Mouse (Mus musculus): ENCODE measurements around the gene Pgpep1l. TPM values are rescaled to one million over a fixed set of nuclear protein-coding genes. Genes with fewer than 3 reads are reported as not detected.
"Not testable (repeated sequence)": the region's sequence is repeated elsewhere in the genome, so short reads cannot be mapped to it uniquely, and the experiment has no call there.

The Pgpep1l gene
- polyA plus RNA-seq, 1 experiment from 2014 or later: not detected

DNA sequence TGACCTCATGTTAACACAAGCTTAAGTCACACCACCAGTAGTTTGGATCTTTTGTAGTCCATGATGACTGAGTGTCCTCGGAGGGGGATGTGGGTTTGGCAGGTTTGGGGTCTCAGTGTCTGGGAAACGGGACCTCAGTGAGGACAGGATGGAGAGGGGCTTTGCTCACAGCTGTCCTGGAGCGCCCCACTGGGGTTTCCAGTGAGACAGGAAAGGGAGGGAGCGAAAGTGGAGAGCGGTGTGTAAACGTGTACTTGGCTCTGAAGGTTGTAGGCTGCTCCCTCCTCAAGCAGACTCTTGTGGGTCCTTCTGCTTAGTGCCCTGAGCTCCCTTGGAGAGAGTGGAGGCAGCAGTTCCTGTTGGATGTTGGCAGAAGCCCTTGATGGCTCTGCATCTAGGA, 14.9 kb upstream of the Pgpep1l start:
- WGBS: 54% methylated on average over 6 of the region's 6 CpGs
- Histone ChIP-seq H3K4me2 (ENCODE audit: low read depth, low read length) (no peak overlapping the region), H3K9me3 (ENCODE audit: control insufficient read depth, low read length) (no peaks in the 10 kb centered on the region), H3K27me3 (ENCODE audit: control insufficient read depth, insufficient read depth, low read depth, low read length) (no peaks in the 10 kb centered on the region; the same call in 1 of the 2 replicates), H3K4me1 (replicated peaks; ENCODE audit: control insufficient read depth, insufficient read depth, low read length) (peaks cover 9% of the 10 kb centered on the region; the same call in 1 of the 2 replicates), H3K9ac (ENCODE audit: low read length) (no peak overlapping the region), H3K36me3 (ENCODE audit: control insufficient read depth, insufficient read depth, low read length) (no peaks in the 10 kb centered on the region), H3K27ac (ENCODE audit: low read length) (no peak overlapping the region), H3K4me3 (ENCODE audit: low read length) (no peak overlapping the region)
- ATAC-seq (ENCODE audit: low read depth): peak; percentile 45

DNA sequence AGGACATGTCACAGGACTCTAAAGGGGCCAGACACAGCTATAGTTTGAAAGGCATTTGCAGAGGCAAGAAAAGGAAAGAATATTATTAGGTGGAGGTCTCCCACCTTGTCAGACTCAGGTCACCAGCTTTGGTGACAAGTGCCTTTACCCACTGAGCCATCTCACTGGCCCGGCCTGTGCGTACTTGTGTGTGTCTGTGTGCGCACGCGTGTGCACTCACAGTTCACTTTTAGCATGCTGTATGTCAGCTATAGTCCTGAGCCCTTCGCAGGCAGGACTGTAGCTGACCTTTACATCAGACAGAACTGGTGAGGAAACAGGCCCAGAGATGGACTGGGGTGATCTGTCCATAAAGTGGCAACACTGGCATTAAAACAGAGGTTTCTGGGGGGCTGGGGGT, 14.4 kb upstream of the Pgpep1l start:
- H3K9ac ChIP-seq (ENCODE audit: low read length): no peak overlapping the region
- no peak overlapping the region for H3K4me2 ChIP-seq (ENCODE audit: low read depth, low read length)
- ATAC-seq (ENCODE audit: low read depth): no peak
- H3K9me3 ChIP-seq (ENCODE audit: control insufficient read depth, low read length): no peaks in the 10 kb centered on the region
- H3K4me3 ChIP-seq (ENCODE audit: low read length): no peak overlapping the region
- no peaks in the 10 kb centered on the region; the same call in 1 of the 2 replicates for H3K27me3 ChIP-seq (ENCODE audit: control insufficient read depth, insufficient read depth, low read depth, low read length)
- no peak overlapping the region for H3K27ac ChIP-seq (ENCODE audit: low read length)
- no peaks in the 10 kb centered on the region for H3K36me3 ChIP-seq (ENCODE audit: control insufficient read depth, insufficient read depth, low read length)
- WGBS: 87% methylated on average over 6 of the region's 6 CpGs
- peaks cover 9% of the 10 kb centered on the region; the same call in 1 of the 2 replicates for H3K4me1 ChIP-seq (replicated peaks; ENCODE audit: control insufficient read depth, insufficient read depth, low read length)

DNA sequence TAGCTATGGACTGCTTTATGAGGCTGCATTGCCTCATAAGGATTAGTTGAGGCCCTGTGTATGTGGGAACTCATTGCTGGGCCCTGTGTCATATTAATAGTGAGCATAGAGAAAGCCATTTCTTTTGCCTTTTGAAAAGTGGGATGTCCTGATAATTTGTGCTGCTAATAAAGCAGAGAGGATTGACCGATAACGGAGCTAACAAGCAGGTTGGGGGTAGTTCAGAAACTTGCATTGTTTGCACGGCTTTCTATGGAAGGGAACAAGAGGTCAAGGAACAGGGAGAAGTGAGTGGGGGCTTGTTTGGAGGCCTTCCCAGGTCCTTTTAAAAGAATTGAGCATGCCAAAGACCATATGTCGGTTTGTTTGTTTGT, 13.9 kb upstream of the Pgpep1l start:
- Histone ChIP-seq H3K9ac (ENCODE audit: low read length) (no peak overlapping the region), H3K4me3 (ENCODE audit: low read length) (no peak overlapping the region), H3K36me3 (ENCODE audit: control insufficient read depth, insufficient read depth, low read length) (no peaks in the 10 kb centered on the region), H3K4me2 (ENCODE audit: low read depth, low read length) (no peak overlapping the region), H3K27me3 (ENCODE audit: control insufficient read depth, insufficient read depth, low read depth, low read length) (no peaks in the 10 kb centered on the region; the same call in 1 of the 2 replicates), H3K27ac (ENCODE audit: low read length) (no peak overlapping the region), H3K4me1 (replicated peaks; ENCODE audit: control insufficient read depth, insufficient read depth, low read length) (peaks cover 9% of the 10 kb centered on the region; the same call in 1 of the 2 replicates), H3K9me3 (ENCODE audit: control insufficient read depth, low read length) (no peaks in the 10 kb centered on the region)
- no peak for ATAC-seq (ENCODE audit: low read depth)
- WGBS: 62% methylated on average over 4 of the region's 4 CpGs

DNA sequence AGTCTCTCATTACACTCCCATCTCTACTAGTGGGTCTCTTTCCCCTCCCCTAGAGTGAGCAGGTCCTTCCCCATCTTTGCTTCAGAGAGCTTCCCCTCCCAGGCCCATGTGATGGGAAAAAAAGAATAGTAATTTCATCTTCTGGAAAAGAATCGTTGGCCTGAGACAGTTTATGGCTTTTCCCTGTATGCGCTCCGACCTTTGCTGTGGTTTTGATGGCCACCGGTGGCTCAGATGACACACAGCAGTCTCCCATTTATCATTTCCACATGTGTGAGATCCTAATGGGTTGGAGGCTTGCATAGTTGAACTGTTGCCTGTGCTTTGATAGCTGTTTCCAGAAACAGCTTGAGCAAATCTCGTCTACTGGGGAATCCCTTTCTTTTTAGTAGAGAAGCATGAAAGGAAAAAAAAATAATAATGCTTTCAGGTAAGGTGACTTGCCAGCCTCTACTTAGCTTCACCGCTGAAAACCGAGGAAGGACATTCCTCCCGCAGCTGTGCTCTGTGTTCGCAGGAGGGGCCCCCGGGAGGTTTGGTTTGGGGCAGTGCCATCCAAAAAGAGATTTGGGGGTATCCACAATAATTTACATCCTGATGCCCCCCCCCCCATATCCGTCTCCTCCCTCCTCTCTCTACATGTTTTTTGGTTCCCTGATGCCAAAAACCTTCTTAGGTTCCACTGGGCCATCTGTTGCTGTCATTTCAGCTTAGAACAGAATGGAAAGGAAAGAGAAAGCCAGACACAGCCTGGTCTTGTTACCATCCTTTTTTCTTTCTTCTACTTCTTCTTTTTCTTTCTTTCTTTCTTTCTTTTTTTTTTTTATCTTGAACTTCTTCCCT, 13.2 kb upstream of the Pgpep1l start:
- Histone ChIP-seq H3K4me3 (ENCODE audit: low read length) (no peak overlapping the region), H3K4me2 (ENCODE audit: low read depth, low read length) (no peak overlapping the region), H3K27ac (ENCODE audit: low read length) (no peak overlapping the region), H3K4me1 (replicated peaks; ENCODE audit: control insufficient read depth, insufficient read depth, low read length) (peaks cover 9% of the 10 kb centered on the region; the same call in 1 of the 2 replicates), H3K9me3 (ENCODE audit: control insufficient read depth, low read length) (no peaks in the 10 kb centered on the region), H3K9ac (ENCODE audit: low read length) (no peak overlapping the region), H3K27me3 (ENCODE audit: control insufficient read depth, insufficient read depth, low read depth, low read length) (no peaks in the 10 kb centered on the region; the same call in 1 of the 2 replicates), H3K36me3 (ENCODE audit: control insufficient read depth, insufficient read depth, low read length) (no peaks in the 10 kb centered on the region)
- no peak for ATAC-seq (ENCODE audit: low read depth)
- 39% methylated on average over 11 of the region's 11 CpGs for WGBS

DNA sequence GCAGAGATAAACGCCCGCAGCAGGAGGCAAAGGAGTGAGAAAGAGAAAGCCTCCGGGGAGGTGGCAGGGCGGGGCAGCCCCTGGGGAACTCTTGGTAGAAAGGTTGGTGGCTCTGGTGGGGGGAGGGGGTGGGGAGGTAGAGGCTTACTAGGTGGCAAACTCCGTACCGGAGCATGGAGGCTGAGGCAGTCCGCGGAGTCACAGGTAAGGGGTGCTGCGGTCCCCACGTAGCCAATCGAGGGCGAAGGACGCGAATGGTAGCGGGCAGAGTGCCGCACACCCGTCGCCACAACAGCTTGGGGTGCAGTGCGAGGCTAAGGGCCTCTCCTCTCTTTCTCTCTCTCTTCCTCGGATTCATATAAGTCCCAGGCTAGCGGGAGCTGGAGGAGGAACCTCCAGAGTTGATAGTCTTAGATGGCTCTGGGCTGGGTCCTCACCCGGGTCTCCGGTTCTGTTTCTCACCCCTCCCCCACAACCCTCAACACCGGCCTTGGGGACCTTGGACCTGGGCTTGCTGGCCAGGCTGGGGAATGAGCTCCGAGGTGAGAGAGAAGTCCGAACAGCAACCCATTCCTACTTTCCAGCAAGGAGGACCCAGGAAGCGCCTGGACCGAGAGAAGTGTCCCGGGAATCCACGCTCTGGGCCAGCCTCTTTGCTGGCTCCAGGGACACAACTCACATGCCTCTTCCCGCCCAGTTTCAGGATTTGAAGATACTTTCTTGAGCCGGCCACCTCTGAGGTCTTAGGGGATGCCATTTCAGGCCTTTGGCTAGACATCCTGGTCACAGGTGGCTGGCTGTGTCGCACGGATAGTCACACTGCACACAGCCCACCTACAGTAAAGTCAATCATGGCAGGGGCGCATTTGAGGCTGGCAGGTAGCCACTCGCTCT, 12.1 kb upstream of the Pgpep1l start:
- Histone ChIP-seq H3K9me3 (ENCODE audit: control insufficient read depth, low read length) (no peaks in the 10 kb centered on the region), H3K27ac (ENCODE audit: low read length) (no peak overlapping the region), H3K27me3 (ENCODE audit: control insufficient read depth, insufficient read depth, low read depth, low read length) (no peaks in the 10 kb centered on the region; the same call in 1 of the 2 replicates), H3K4me2 (ENCODE audit: low read depth, low read length) (peak overlapping the region; percentile 89), H3K4me3 (ENCODE audit: low read length) (peak overlapping the region; percentile 53), H3K4me1 (replicated peaks; ENCODE audit: control insufficient read depth, insufficient read depth, low read length) (peaks cover 9% of the 10 kb centered on the region; the same call in 1 of the 2 replicates), H3K9ac (ENCODE audit: low read length) (peak overlapping the region; percentile 66), H3K36me3 (ENCODE audit: control insufficient read depth, insufficient read depth, low read length) (no peaks in the 10 kb centered on the region)
- peak; percentile 48 for ATAC-seq (ENCODE audit: low read depth)
- WGBS: 7% methylated on average over 35 of the region's 36 CpGs

DNA sequence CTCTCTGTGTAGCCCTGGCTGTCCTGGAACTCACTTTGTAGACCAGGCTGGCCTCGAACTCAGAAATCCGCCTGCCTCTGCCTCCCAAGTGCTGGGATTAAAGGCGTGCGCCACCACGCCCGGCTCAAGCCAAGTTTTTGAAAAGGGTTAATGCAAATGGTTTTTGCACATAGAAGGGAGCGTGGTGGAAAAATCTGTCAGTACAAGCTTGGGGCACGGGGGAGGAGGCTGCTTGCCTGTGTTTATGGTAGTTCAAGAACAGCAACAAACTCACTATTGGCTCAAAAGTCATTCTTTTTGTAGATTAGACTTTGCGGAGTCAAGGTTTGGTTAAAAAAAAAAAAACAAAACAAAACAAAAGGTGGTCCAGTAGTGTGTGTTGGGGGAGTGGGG, 11.4 kb upstream of the Pgpep1l start:
- Histone ChIP-seq H3K9ac (ENCODE audit: low read length) (peak overlapping the region; percentile 66), H3K4me3 (ENCODE audit: low read length) (peak overlapping the region; percentile 53), H3K4me2 (ENCODE audit: low read depth, low read length) (peak overlapping the region; percentile 89)
- not testable (repeated sequence) for H3K27me3 ChIP-seq (ENCODE audit: control insufficient read depth, insufficient read depth, low read depth, low read length); H3K27ac ChIP-seq (ENCODE audit: low read length); H3K36me3 ChIP-seq (ENCODE audit: control insufficient read depth, insufficient read depth, low read length); ATAC-seq (ENCODE audit: low read depth); H3K4me1 ChIP-seq (replicated peaks; ENCODE audit: control insufficient read depth, insufficient read depth, low read length); H3K9me3 ChIP-seq (ENCODE audit: control insufficient read depth, low read length)
- 50% methylated on average over 9 of the region's 9 CpGs for WGBS

DNA sequence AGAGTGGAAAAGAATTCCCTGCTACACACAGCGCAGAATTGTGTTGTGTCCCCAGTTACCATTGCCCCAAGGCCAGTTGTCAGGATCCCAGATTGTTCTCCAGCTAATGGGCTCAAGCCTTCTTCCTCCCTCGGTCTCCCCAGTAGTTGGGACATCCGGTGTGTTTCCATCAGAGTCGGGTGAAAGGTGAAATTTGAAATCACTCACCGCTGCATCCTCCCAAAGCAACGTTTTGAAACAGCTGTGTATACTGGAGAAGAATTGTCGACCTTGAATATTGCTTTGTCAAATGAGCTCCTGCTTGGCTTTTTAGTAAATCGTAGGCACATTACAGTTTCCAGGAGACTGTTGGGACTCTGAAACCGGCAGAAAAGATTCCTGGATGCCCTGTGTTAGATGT, 10.9 kb upstream of the Pgpep1l start:
- 53% methylated on average over 9 of the region's 9 CpGs for WGBS
- ATAC-seq (ENCODE audit: low read depth): no peak
- no peak overlapping the region for H3K4me2 ChIP-seq (ENCODE audit: low read depth, low read length)
- no peak overlapping the region for H3K27ac ChIP-seq (ENCODE audit: low read length)
- H3K9me3 ChIP-seq (ENCODE audit: control insufficient read depth, low read length): no peaks in the 10 kb centered on the region
- H3K27me3 ChIP-seq (ENCODE audit: control insufficient read depth, insufficient read depth, low read depth, low read length): no peaks in the 10 kb centered on the region; the same call in 1 of the 2 replicates
- H3K4me3 ChIP-seq (ENCODE audit: low read length): no peak overlapping the region
- no peak overlapping the region for H3K9ac ChIP-seq (ENCODE audit: low read length)
- peaks cover 9% of the 10 kb centered on the region; the same call in 1 of the 2 replicates for H3K4me1 ChIP-seq (replicated peaks; ENCODE audit: control insufficient read depth, insufficient read depth, low read length)
- H3K36me3 ChIP-seq (ENCODE audit: control insufficient read depth, insufficient read depth, low read length): no peaks in the 10 kb centered on the region

DNA sequence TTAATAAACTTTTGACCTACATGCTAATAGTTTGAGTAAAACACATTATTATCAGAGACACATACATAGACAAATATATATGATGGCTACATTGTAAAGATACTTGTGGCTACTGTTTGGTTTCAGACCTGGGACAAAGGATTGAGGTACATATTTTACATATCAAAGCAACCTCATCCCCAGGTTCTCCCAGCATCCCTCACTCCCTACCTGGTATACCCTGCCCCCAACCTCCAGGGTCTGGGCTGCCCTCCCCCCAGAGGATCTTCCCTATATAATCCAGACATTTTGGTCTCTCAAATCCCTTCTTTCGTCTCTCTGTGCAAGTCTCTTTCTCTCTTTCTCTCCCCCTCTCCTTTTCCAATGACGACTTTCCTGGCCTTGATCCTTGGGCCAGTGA, 10.2 kb upstream of the Pgpep1l start:
- no peak overlapping the region for H3K4me2 ChIP-seq (ENCODE audit: low read depth, low read length)
- no peaks in the 10 kb centered on the region; the same call in 1 of the 2 replicates for H3K27me3 ChIP-seq (ENCODE audit: control insufficient read depth, insufficient read depth, low read depth, low read length)
- no peaks in the 10 kb centered on the region for H3K9me3 ChIP-seq (ENCODE audit: control insufficient read depth, low read length)
- peaks cover 9% of the 10 kb centered on the region; the same call in 1 of the 2 replicates for H3K4me1 ChIP-seq (replicated peaks; ENCODE audit: control insufficient read depth, insufficient read depth, low read length)
- no peak for ATAC-seq (ENCODE audit: low read depth)
- H3K36me3 ChIP-seq (ENCODE audit: control insufficient read depth, insufficient read depth, low read length): no peaks in the 10 kb centered on the region
- no peak overlapping the region for H3K9ac ChIP-seq (ENCODE audit: low read length)
- no peak overlapping the region for H3K27ac ChIP-seq (ENCODE audit: low read length)
- WGBS: 80% methylated on average over 2 of the region's 2 CpGs
- no peak overlapping the region for H3K4me3 ChIP-seq (ENCODE audit: low read length)

DNA sequence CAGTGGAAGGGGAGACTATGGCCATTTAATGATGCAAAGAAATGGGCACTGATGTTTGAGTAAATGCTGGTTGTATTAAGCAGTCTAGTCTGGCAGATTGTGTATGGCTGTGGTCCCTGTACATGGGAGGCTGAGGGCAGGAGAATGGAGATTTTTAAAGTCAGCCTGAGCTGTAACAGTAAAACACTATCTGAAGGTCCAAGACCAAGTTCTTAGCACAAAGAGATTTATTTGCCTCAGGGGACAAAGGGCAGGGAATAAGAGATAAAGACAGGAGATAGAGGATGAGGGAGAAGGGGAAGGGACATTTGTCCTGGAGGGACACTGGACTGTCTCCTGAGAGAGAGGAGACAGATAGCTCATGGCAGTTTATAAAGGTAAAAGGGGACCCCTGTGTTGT, 9.5 kb upstream of the Pgpep1l start, which contains the start of gene Fam169b:
Fam169b (plus strand) TSS at position 325 of the 400 bp plus-strand sequence.
- H3K27ac ChIP-seq (ENCODE audit: low read length): no peak within 1 kb of the TSS
- peaks cover 9% of the 10 kb centered on the region; the same call in 1 of the 2 replicates for H3K4me1 ChIP-seq (replicated peaks; ENCODE audit: control insufficient read depth, insufficient read depth, low read length)
- H3K4me3 ChIP-seq (ENCODE audit: low read length): no peak within 1 kb of the TSS
- H3K27me3 ChIP-seq (ENCODE audit: control insufficient read depth, insufficient read depth, low read depth, low read length): no peaks in the 10 kb centered on the region; the same call in 1 of the 2 replicates
- no peak within 1 kb of the TSS for H3K4me2 ChIP-seq (ENCODE audit: low read depth, low read length)
- no peaks in the 10 kb centered on the region for H3K36me3 ChIP-seq (ENCODE audit: control insufficient read depth, insufficient read depth, low read length)
- ATAC-seq (ENCODE audit: low read depth): no peak
- H3K9ac ChIP-seq (ENCODE audit: low read length): no peak within 1 kb of the TSS
- H3K9me3 ChIP-seq (ENCODE audit: control insufficient read depth, low read length): no peaks in the 10 kb centered on the region

All from lung, embryonic 16.5 days (tissue).